14 mouse cellular contexts compared by ENCODE assay signal in genomic region chr13:54257580-54258223, GRCm38 (mm10).
DNase-seq lines count a peak whose midpoint lies in the region; ATAC-seq and TF ChIP-seq lines count a peak whose summit lies in the region.
"Had no signal": no experiment of that assay in that cellular context is flagged by ENCODE, and none has a peak within 500 bp of the region (broad histone marks: within the 10 kb centered on the region; RNA-seq: fewer than 3 reads in every experiment).

No protein-coding gene starts in this region.

- no peak overlapping the region for H3K4me3 ChIP-seq in hindbrain, embryonic 13.5 days
- no peak overlapping the region for H3K4me3 ChIP-seq in hindbrain, embryonic 12.5 days
- 0 out of 2 replicates have a peak overlapping the region, but pooled peaks have one; percentile 4 for H3K4me3 ChIP-seq in E14TG2a.4 (replicated peaks; ENCODE audit: low read length)
- no peak overlapping the region for H3K4me3 ChIP-seq in cortical plate, adult 2 months (ENCODE audit: insufficient read depth, low read length)
- H3K4me3 ChIP-seq in neural tube, embryonic 13.5 days = no peak overlapping the region
- H3K4me3 ChIP-seq: forebrain, embryonic 12.5 days had no signal

- H3K9me3 ChIP-seq in hindbrain, embryonic 13.5 days = no peaks in the 10 kb centered on the region
- no peaks in the 10 kb centered on the region for H3K9me3 ChIP-seq in hindbrain, embryonic 12.5 days (replicated peaks)
- no peaks in the 10 kb centered on the region for H3K9me3 ChIP-seq in E14TG2a.4 (ENCODE audit: low read length)
- no peaks in the 10 kb centered on the region for H3K9me3 ChIP-seq in neural tube, embryonic 13.5 days
- H3K9me3 ChIP-seq: forebrain, embryonic 12.5 days had no signal

- H3K9ac ChIP-seq in hindbrain, embryonic 13.5 days = no peak overlapping the region; the same call in 1 of the 2 replicates
- H3K9ac ChIP-seq in hindbrain, embryonic 12.5 days = no peak overlapping the region
- no peak overlapping the region; the same call in 1 of the 2 replicates for H3K9ac ChIP-seq in neural tube, embryonic 13.5 days
- H3K9ac ChIP-seq: forebrain, embryonic 12.5 days; liver, embryonic 14.5 days had no signal

- TF ChIP-seq POLR2A in cortical plate, adult 2 months (IDR thresholded peaks at IDR 0.05; ENCODE audit: extremely low read depth, insufficient read depth, low read length) = peak; percentile 36; the same call in 1 of the 2 replicates

- H3K4me1 ChIP-seq in hindbrain, embryonic 13.5 days (replicated peaks) = peaks cover 23% of the 10 kb centered on the region
- peaks cover 7% of the 10 kb centered on the region for H3K4me1 ChIP-seq in hindbrain, embryonic 12.5 days
- peaks cover 51% of the 10 kb centered on the region for H3K4me1 ChIP-seq in E14TG2a.4 (replicated peaks; ENCODE audit: low read depth, low read length)
- peaks cover 12% of the 10 kb centered on the region for H3K4me1 ChIP-seq in cortical plate, adult 2 months (ENCODE audit: control insufficient read depth, insufficient read depth, low read length)
- peaks cover 28% of the 10 kb centered on the region for H3K4me1 ChIP-seq in neural tube, embryonic 13.5 days (replicated peaks)

- H3K27me3 ChIP-seq in hindbrain, embryonic 13.5 days = peaks cover 27% of the 10 kb centered on the region
- peaks cover 18% of the 10 kb centered on the region for H3K27me3 ChIP-seq in hindbrain, embryonic 12.5 days
- peaks cover 7% of the 10 kb centered on the region; the same call in 1 of the 2 replicates for H3K27me3 ChIP-seq in E14TG2a.4 (ENCODE audit: insufficient read depth, low read length)
- no peaks in the 10 kb centered on the region for H3K27me3 ChIP-seq in neural tube, embryonic 13.5 days

- no peak for TF ChIP-seq CTCF in E14TG2a.4 (conservative IDR thresholded peaks at IDR 0.05; ENCODE audit: low read length)
- TF ChIP-seq CTCF in cortical plate, adult 2 months (IDR thresholded peaks at IDR 0.05; ENCODE audit: extremely low read depth, insufficient read depth, low read length) = no peak

- H3K27ac ChIP-seq in hindbrain, embryonic 13.5 days = peak overlapping the region; percentile 31; the same call in 1 of the 2 replicates
- H3K27ac ChIP-seq in hindbrain, embryonic 12.5 days = no peak overlapping the region
- H3K27ac ChIP-seq in cortical plate, adult 2 months (ENCODE audit: insufficient read depth, low read length) = 0 out of 2 replicates have a peak overlapping the region, but pooled peaks have one; percentile 16
- H3K27ac ChIP-seq in neural tube, embryonic 13.5 days (replicated peaks) = peak overlapping the region; percentile 11; the same call in 1 of the 2 replicates
- H3K27ac ChIP-seq: forebrain, embryonic 12.5 days; liver, embryonic 14.5 days had no signal

- no peak overlapping the region for H3K4me2 ChIP-seq in hindbrain, embryonic 13.5 days
- H3K4me2 ChIP-seq in hindbrain, embryonic 12.5 days (replicated peaks) = no peak overlapping the region; the same call in 1 of the 2 replicates
- peak overlapping the region; percentile 7; the same call in 1 of the 2 replicates for H3K4me2 ChIP-seq in neural tube, embryonic 13.5 days
- H3K4me2 ChIP-seq: forebrain, embryonic 12.5 days had no signal

- ATAC-seq in hindbrain, embryonic 13.5 days (ENCODE audit: low FRiP score) = no peak
- no peak for ATAC-seq in hindbrain, embryonic 12.5 days (ENCODE audit: low FRiP score)
- ATAC-seq in neural tube, embryonic 13.5 days (ENCODE audit: low read depth) = peak; percentile 68; the same call in 1 of the 2 replicates
- ATAC-seq: CD4-positive, CD25-positive, alpha-beta regulatory T cell, adult 4 months; Patski had no signal

- WGBS in hindbrain, embryonic 13.5 days = 13% methylated on average over 10 of the region's 10 CpGs
- WGBS in hindbrain, embryonic 12.5 days = 18% methylated on average over 10 of the region's 10 CpGs
- 11% methylated on average over 10 of the region's 10 CpGs for WGBS in neural tube, embryonic 13.5 days

- no peak for DNase-seq in thymus, postnatal 10 days (ENCODE audit: low spot score in 2 of 2)
- DNase-seq in liver (no peak), MN1 (ENCODE audit: low spot score) (no peak)
- DNase-seq: adrenal gland, postnatal 10 days; kidney, adult 9 months had no signal

- no peaks in the 10 kb centered on the region for H3K36me3 ChIP-seq in hindbrain, embryonic 13.5 days
- no peaks in the 10 kb centered on the region for H3K36me3 ChIP-seq in hindbrain, embryonic 12.5 days
- H3K36me3 ChIP-seq in E14TG2a.4 (ENCODE audit: insufficient read depth, low read length) = no peaks in the 10 kb centered on the region
- no peaks in the 10 kb centered on the region for H3K36me3 ChIP-seq in neural tube, embryonic 13.5 days
- H3K36me3 ChIP-seq: forebrain, embryonic 12.5 days had no signal
